ENCODE assay signal across 27 mouse cellular contexts in genomic region chr9:3038161-3038560, GRCm38 (mm10). TPM values are rescaled to one million over a fixed set of nuclear protein-coding genes. Genes with fewer than 3 reads are reported as not detected.
DNase-seq lines count a peak whose midpoint lies in the region; TF ChIP-seq lines count a peak whose summit lies in the region.
"Not testable (repeated sequence)": the region's sequence is repeated elsewhere in the genome, so short reads cannot be mapped to it uniquely, and the experiment has no call there.
"Had no signal": no experiment of that assay in that cellular context is flagged by ENCODE, and none has a peak within 500 bp of the region (broad histone marks: within the 10 kb centered on the region; RNA-seq: fewer than 3 reads in every experiment).

No protein-coding gene starts in this region.

- DNase-seq in A20 (ENCODE audit: low read depth, low spot score) (peak; percentile 13), MN1 (ENCODE audit: low spot score) (peak; percentile 7)
- peak; percentile 5 for DNase-seq in brain, adult 2 months (ENCODE audit: low read depth, low spot score)
- DNase-seq in embryo, embryonic 11.5 days (ENCODE audit: low read depth, low spot score), result peak; percentile 9
- DNase-seq in gonadal fat pad, adult 2 months (ENCODE audit: low read depth), result peak; percentile 6
- DNase-seq in liver, adult 2 months (ENCODE audit: extremely low read depth, low read depth, low spot score), result peak; percentile 55
- DNase-seq in retina, adult 2 months (ENCODE audit: low read depth, low spot score), result peak; percentile 6

- not testable (repeated sequence) for H3K27ac ChIP-seq in liver, adult 2 months (replicated peaks; ENCODE audit: insufficient read depth, low read depth, low read length)

- not testable (repeated sequence) for H3K4me3 ChIP-seq in liver, adult 2 months (ENCODE audit: insufficient read depth, low read depth, low read length)

- H3K27me3 ChIP-seq in liver, adult 2 months (ENCODE audit: control insufficient read depth, insufficient read depth, low read length), result not testable (repeated sequence)

- TF ChIP-seq POLR2A in liver, adult 2 months (IDR thresholded peaks at IDR 0.05; ENCODE audit: extremely low read depth, insufficient read depth, low read length), result not testable (repeated sequence)

- H3K4me1 ChIP-seq in liver, adult 2 months (ENCODE audit: control insufficient read depth, insufficient read depth, low read length), result not testable (repeated sequence)

- H3K36me3 ChIP-seq in liver, adult 2 months (ENCODE audit: control insufficient read depth, insufficient read depth, low read length), result not testable (repeated sequence)

- 65% methylated on average over 4 of the region's 4 CpGs for WGBS in liver, adult 2 months

- H3K9ac ChIP-seq in liver, adult 2 months (ENCODE audit: low read depth, low read length), result not testable (repeated sequence)

- not testable (repeated sequence) for H3K79me2 ChIP-seq in liver, adult 2 months (ENCODE audit: control insufficient read depth, insufficient read depth, low read length)

- not testable (repeated sequence) for TF ChIP-seq CTCF in liver, adult 2 months (IDR thresholded peaks at IDR 0.05; ENCODE audit: low read depth, low read length)

RNA-seq across cellular contexts. Expression of gene Gm10715, which starts 1.5 kb away (rescaled TPM):
- not detected in 2 replicates for polyA plus RNA-seq in gonadal fat pad, adult 2 months (2012; rRNA removed)
- total RNA-seq in liver, adult 2 months (2014; rRNA removed), result not detected in 2 replicates
- polyA plus RNA-seq in liver, adult 2 months (2012; rRNA removed), result not detected in 2 replicates
- total RNA-seq: adrenal gland, adult 18-20 months; adrenal gland, postnatal 4 days; gastrocnemius, postnatal 14 days; heart, adult 2 months; heart, postnatal 36 days; layer of hippocampus, adult 18-20 months; layer of hippocampus, postnatal 25 days; left cerebral cortex, postnatal 10 days had no signal
- polyA plus RNA-seq: forebrain, embryonic 13.5 days; heart, adult 2 months; heart, embryonic 14.5 days; hindbrain, embryonic 16.5 days; kidney, postnatal 0 days; limb, embryonic 12.5 days; liver, embryonic 13.5 days; lung, embryonic 15.5 days; midbrain, embryonic 10.5 days; neural tube, embryonic 13.5 days; stomach, embryonic 16.5 days; thymus, adult 2 months; urinary bladder, adult 2 months had no signal

RNA-seq across cellular contexts. Expression of gene Gm17535, which starts 3.8 kb away (rescaled TPM):
- polyA plus RNA-seq in gonadal fat pad, adult 2 months (2012; rRNA removed), result not detected in 2 replicates
- 0.27 TPM in 1 of 2 replicates, not detected in the other for total RNA-seq in liver, adult 2 months (2014; rRNA removed)
- polyA plus RNA-seq in liver, adult 2 months (2012; rRNA removed), result not detected in 2 replicates
- total RNA-seq: adrenal gland, adult 18-20 months; adrenal gland, postnatal 4 days; gastrocnemius, postnatal 14 days; heart, adult 2 months; heart, postnatal 36 days; layer of hippocampus, adult 18-20 months; layer of hippocampus, postnatal 25 days; left cerebral cortex, postnatal 10 days had no signal
- polyA plus RNA-seq: forebrain, embryonic 13.5 days; heart, adult 2 months; heart, embryonic 14.5 days; hindbrain, embryonic 16.5 days; kidney, postnatal 0 days; limb, embryonic 12.5 days; liver, embryonic 13.5 days; lung, embryonic 15.5 days; midbrain, embryonic 10.5 days; neural tube, embryonic 13.5 days; stomach, embryonic 16.5 days; thymus, adult 2 months; urinary bladder, adult 2 months had no signal

RNA-seq across cellular contexts. Expression of gene Gm10717, which starts 12.9 kb away (rescaled TPM):
- polyA plus RNA-seq in gonadal fat pad, adult 2 months (2012; rRNA removed), result not detected in 2 replicates
- total RNA-seq in liver, adult 2 months (2014; rRNA removed), result not detected in 2 replicates
- polyA plus RNA-seq in liver, adult 2 months (2012; rRNA removed), result not detected in 2 replicates
- total RNA-seq: gastrocnemius, postnatal 14 days; heart, postnatal 36 days; layer of hippocampus, adult 18-20 months; layer of hippocampus, postnatal 25 days had no signal
- polyA plus RNA-seq: heart, adult 2 months; limb, embryonic 12.5 days; liver, embryonic 13.5 days; midbrain, embryonic 10.5 days; stomach, embryonic 16.5 days; thymus, adult 2 months; urinary bladder, adult 2 months had no signal

RNA-seq across cellular contexts. Expression of gene Gm10718, which starts 14.8 kb away (rescaled TPM):
- not detected in 2 replicates for polyA plus RNA-seq in gonadal fat pad, adult 2 months (2012; rRNA removed)
- 0.46 and 4.8 TPM in 2 replicates for total RNA-seq in liver, adult 2 months (2014; rRNA removed)
- polyA plus RNA-seq in liver, adult 2 months (2012; rRNA removed), result not detected in 2 replicates
- total RNA-seq: gastrocnemius, postnatal 14 days had no signal
- polyA plus RNA-seq: heart, adult 2 months; limb, embryonic 12.5 days; liver, embryonic 13.5 days; midbrain, embryonic 10.5 days; neural tube, embryonic 13.5 days; urinary bladder, adult 2 months had no signal

RNA-seq across cellular contexts. Expression of gene Gm10719, which starts 21.0 kb away (rescaled TPM):
- not detected in 2 replicates for polyA plus RNA-seq in gonadal fat pad, adult 2 months (2012; rRNA removed)
- total RNA-seq in liver, adult 2 months (2014; rRNA removed), result 0.46 and 1.1 TPM in 2 replicates
- polyA plus RNA-seq in liver, adult 2 months (2012; rRNA removed), result not detected in 2 replicates
- total RNA-seq: heart, adult 2 months; layer of hippocampus, adult 18-20 months; left cerebral cortex, postnatal 10 days had no signal
- polyA plus RNA-seq: heart, adult 2 months; heart, embryonic 14.5 days; hindbrain, embryonic 16.5 days; liver, embryonic 13.5 days; lung, embryonic 15.5 days; midbrain, embryonic 10.5 days; stomach, embryonic 16.5 days; thymus, adult 2 months; urinary bladder, adult 2 months had no signal

Comparison
In these comparisons a context has a peak if more than half of its experiments do, and no peak if none do; other contexts are left out.
1. DNase-seq: peak in every context shown above with its lines; median percentile 55 in liver, adult 2 months; 13 in A20; 9 in embryo, embryonic 11.5 days; 7 in MN1; 6 in gonadal fat pad, adult 2 months; 6 in retina, adult 2 months; 5 in brain, adult 2 months.